Mouse (Mus musculus) CH12.LX (cell line): ENCODE measurements at regions not wholly inside any gene's neighbourhood (a gene's known extent, or its start where the extent isn't known, plus 50 kb on each side); places are given as distances from the start of the nearest gene placed in this dataset.

Source experiments
- CHD2 ChIP-seq: IDR thresholded peaks from 2 replicates; pipeline ENCODE4 v1.6.1; 2011; ENCODE audit warnings: low read length, improper control_type of control experiment
- CTCF ChIP-seq, 2 experiments: IDR thresholded peaks in 1 of 2; conservative IDR thresholded peaks in 1 of 2; 2 replicates each; pipeline ENCODE4 v1.5.1; 2011 to 2012; ENCODE audit warnings: low read depth in 2 of 2, low read length in 2 of 2, improper control_type of control experiment in 1 of 2, inconsistent platforms in 1 of 2, mild to moderate bottlenecking in 1 of 2, moderate library complexity in 1 of 2
- ETS1 ChIP-seq: conservative IDR thresholded peaks from 2 replicates; pipeline ENCODE4 v1.6.1; 2012; ENCODE audit warnings: low read depth, mild to moderate bottlenecking, inconsistent platforms, low read length, improper control_type of control experiment, moderate library complexity
- IRF4 ChIP-seq: IDR thresholded peaks from 2 replicates; pipeline ENCODE4 v1.6.1; 2014; ENCODE audit warnings: low read depth, mild to moderate bottlenecking, inconsistent platforms, low read length, improper control_type of control experiment
- NRF1 ChIP-seq: IDR thresholded peaks from 2 replicates; pipeline ENCODE4 v1.6.1; 2014; ENCODE audit warnings: low read depth, mild to moderate bottlenecking, inconsistent platforms, low read length, improper control_type of control experiment, moderate library complexity
- POLR2A ChIP-seq: IDR thresholded peaks from 2 replicates; pipeline ENCODE4 v1.6.1; 2011; ENCODE audit warnings: low read depth, mild to moderate bottlenecking, improper control_type of control experiment, low read length
- SMC3 ChIP-seq: IDR thresholded peaks from 2 replicates; pipeline ENCODE4 v1.6.1; 2011; ENCODE audit warnings: low read depth, low read length, improper control_type of control experiment
- USF1 ChIP-seq: IDR thresholded peaks from 2 replicates; pipeline ENCODE4 v1.6.1; 2014; ENCODE audit warnings: low read depth, mild to moderate bottlenecking, inconsistent platforms, low read length, improper control_type of control experiment

- TF ChIP-seq CTCF (conservative IDR thresholded peaks at IDR 0.05 in 1 of 2, IDR thresholded peaks at IDR 0.05 in 1 of 2; ENCODE audit: low read depth in 2 of 2, low read length in 2 of 2) (no peak), POLR2A (no peak), USF1 (no peak), NRF1 (no peak), SMC3 (no peak), IRF4 (peak; percentile 35; the same call in 1 of the 2 replicates), CHD2 (no peak), ETS1 (no peak)
Observed at GRCm38 (mm10) chr6:7473730-7474129, 80.9 kb upstream of the Tac1 start.
